Mouse (Mus musculus) leukemia stem cell, adult 10-12 weeks (primary cell): ENCODE results near the gene Lekr1. TPM values are rescaled to one million over a fixed set of nuclear protein-coding genes. Genes with fewer than 3 reads are reported as not detected.

ENCODE experiments used
- polyA plus RNA-seq: library from polyadenylated mRNA; stranded (reverse); fragments of >175 nt; gene quantifications from 2 replicates; pipeline ENCODE4 v1.2.3, GENCODE M21; 2012; ENCODE audit warnings: low replicate concordance

Lekr1 gene
- polyA plus RNA-seq = 0.63 TPM in 1 of 2 replicates, not detected in the other

DNA sequence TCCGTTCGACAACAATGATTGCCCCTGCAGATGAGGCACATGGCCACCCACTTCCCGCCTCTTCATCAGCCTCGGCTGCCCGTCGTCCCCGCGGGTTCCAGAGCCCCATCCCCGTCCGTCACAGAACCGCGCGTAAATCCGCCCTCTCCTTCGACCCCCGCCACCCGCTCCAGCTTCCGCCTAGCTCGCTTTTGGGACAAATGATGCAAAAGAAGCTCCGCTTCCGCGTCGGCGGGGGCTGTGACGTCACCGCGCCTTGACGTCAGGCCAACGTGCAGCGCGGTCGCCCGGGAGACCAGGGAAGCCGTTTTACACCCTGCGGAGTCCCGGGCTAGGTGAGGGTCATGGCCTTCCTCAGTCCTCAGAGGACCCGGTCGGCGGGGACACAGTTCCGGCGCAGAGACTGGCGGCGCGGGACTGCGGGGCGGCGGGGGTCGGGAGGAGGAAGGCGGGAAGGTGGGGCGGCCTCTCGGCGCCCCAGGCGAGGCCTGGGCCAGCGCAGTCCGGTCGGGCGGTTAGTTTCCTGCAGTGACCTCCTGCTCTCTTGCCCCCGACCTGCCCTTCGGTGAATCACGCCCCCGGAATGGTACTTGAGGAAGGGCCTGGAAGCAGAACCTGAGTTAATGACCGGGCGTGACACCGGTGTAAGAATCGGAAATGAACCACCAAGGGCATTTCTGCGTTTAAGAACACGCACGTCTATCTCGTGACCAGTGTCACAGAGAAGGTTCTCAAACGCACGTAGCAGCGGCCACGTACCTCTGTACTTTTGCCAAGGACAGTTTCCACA is at the start of gene Lekr1:
TSS of gene Lekr1 (plus strand) at position 252 of the 790 bp plus-strand sequence.

Other genes with a start within 250 kb of the Lekr1 start
- 0.46 and 0.54 TPM in 2 replicates for gene Tiparp, start 137.8 kb upstream of the Lekr1 start, polyA plus RNA-seq